Mouse (Mus musculus): ENCODE measurements around the gene Gdpd5. TPM values are rescaled to one million over a fixed set of nuclear protein-coding genes. Genes with fewer than 3 reads are reported as not detected.

Gdpd5 gene
- polyA plus RNA-seq, 1 experiment from 2014 or later = 46.4 TPM

GRCm38 (mm10) chr7:99452859-99453258 lies 71.6 kb downstream of the Gdpd5 start:
- H3K9ac ChIP-seq (replicated peaks) = 0 out of 2 replicates have a peak overlapping the region, but pooled peaks have one; percentile 10
- no peak overlapping the region for H3K4me2 ChIP-seq (replicated peaks)
- no peak overlapping the region for H3K27ac ChIP-seq
- no peak overlapping the region for H3K4me3 ChIP-seq (replicated peaks)
- H3K9me3 ChIP-seq = no peaks in the 10 kb centered on the region
- ATAC-seq = no peak
- no peaks in the 10 kb centered on the region for H3K27me3 ChIP-seq
- H3K36me3 ChIP-seq = peaks cover 21% of the 10 kb centered on the region
- peaks cover 24% of the 10 kb centered on the region for H3K4me1 ChIP-seq (replicated peaks)
- 89% methylated on average over 7 of the region's 7 CpGs for WGBS

GRCm38 (mm10) chr7:99454044-99454443 lies 72.8 kb downstream of the Gdpd5 start:
- H3K4me2 ChIP-seq (replicated peaks) = no peak overlapping the region
- peaks cover 33% of the 10 kb centered on the region for H3K36me3 ChIP-seq
- H3K27ac ChIP-seq = no peak overlapping the region
- 76% methylated on average over 4 of the region's 4 CpGs for WGBS
- H3K4me1 ChIP-seq (replicated peaks) = peaks cover 19% of the 10 kb centered on the region
- no peak for ATAC-seq
- H3K27me3 ChIP-seq = no peaks in the 10 kb centered on the region
- no peak overlapping the region for H3K4me3 ChIP-seq (replicated peaks)
- H3K9ac ChIP-seq (replicated peaks) = no peak overlapping the region
- H3K9me3 ChIP-seq = no peaks in the 10 kb centered on the region

GRCm38 (mm10) chr7:99458849-99459248 lies 77.6 kb downstream of the Gdpd5 start:
- H3K9ac ChIP-seq (replicated peaks) = no peak overlapping the region
- H3K4me1 ChIP-seq (replicated peaks) = no peaks in the 10 kb centered on the region
- peaks cover 58% of the 10 kb centered on the region for H3K36me3 ChIP-seq
- H3K9me3 ChIP-seq = no peaks in the 10 kb centered on the region
- ATAC-seq = no peak
- WGBS = 91% methylated on average over 8 of the region's 8 CpGs
- no peaks in the 10 kb centered on the region for H3K27me3 ChIP-seq
- no peak overlapping the region for H3K4me3 ChIP-seq (replicated peaks)
- H3K4me2 ChIP-seq (replicated peaks) = no peak overlapping the region
- no peak overlapping the region for H3K27ac ChIP-seq

- WGBS = 91% methylated on average over 15 of the region's 15 CpGs
- Histone ChIP-seq H3K4me1 (replicated peaks) (peaks cover 3% of the 10 kb centered on the region), H3K36me3 (peaks cover 51% of the 10 kb centered on the region), H3K4me2 (replicated peaks) (no peak overlapping the region), H3K9ac (replicated peaks) (no peak overlapping the region), H3K27me3 (no peaks in the 10 kb centered on the region), H3K9me3 (no peaks in the 10 kb centered on the region), H3K4me3 (replicated peaks) (no peak overlapping the region), H3K27ac (no peak overlapping the region)
- no peak for ATAC-seq
Observed at GRCm38 (mm10) chr7:99459888-99460652, 78.9 kb downstream of the Gdpd5 start.

- Histone ChIP-seq H3K9me3 (no peaks in the 10 kb centered on the region), H3K4me1 (replicated peaks) (peaks cover 34% of the 10 kb centered on the region), H3K4me2 (replicated peaks) (no peak overlapping the region), H3K4me3 (replicated peaks) (no peak overlapping the region), H3K27ac (no peak overlapping the region), H3K9ac (replicated peaks) (no peak overlapping the region), H3K27me3 (0 out of 2 replicates have a peak, but pooled peaks cover 2% of the 10 kb centered on the region), H3K36me3 (peaks cover 35% of the 10 kb centered on the region)
- WGBS = 82% methylated on average over 2 of the region's 2 CpGs
- no peak for ATAC-seq
Observed at GRCm38 (mm10) chr7:99463120-99463519, 81.9 kb downstream of the Gdpd5 start.

GRCm38 (mm10) chr7:99465811-99466210 lies 84.6 kb downstream of the Gdpd5 start, which contains the start of gene Klhl35:
Klhl35 (plus strand) TSS chr7:99466004.
- H3K27ac ChIP-seq = peak within 1 kb of the TSS; percentile 81
- peak within 1 kb of the TSS; percentile 73 for H3K4me2 ChIP-seq (replicated peaks)
- ATAC-seq = 0 out of 2 replicates have a peak, but pooled peaks have one; percentile 1
- H3K9me3 ChIP-seq = no peaks in the 10 kb centered on the region
- H3K4me1 ChIP-seq (replicated peaks) = peaks cover 51% of the 10 kb centered on the region
- H3K4me3 ChIP-seq (replicated peaks) = peak within 1 kb of the TSS; percentile 30
- 7% methylated on average over 8 of the region's 8 CpGs for WGBS
- H3K27me3 ChIP-seq = 0 out of 2 replicates have a peak, but pooled peaks cover 5% of the 10 kb centered on the region
- peaks cover 8% of the 10 kb centered on the region for H3K36me3 ChIP-seq
- H3K9ac ChIP-seq (replicated peaks) = peak within 1 kb of the TSS; percentile 63

GRCm38 (mm10) chr7:99467916-99468282 lies 86.7 kb downstream of the Gdpd5 start:
- Histone ChIP-seq H3K27me3 (0 out of 2 replicates have a peak, but pooled peaks cover 5% of the 10 kb centered on the region), H3K9me3 (no peaks in the 10 kb centered on the region), H3K4me1 (replicated peaks) (peaks cover 51% of the 10 kb centered on the region), H3K9ac (replicated peaks) (peak overlapping the region; percentile 78), H3K27ac (peak overlapping the region; percentile 89), H3K4me3 (replicated peaks) (peak overlapping the region; percentile 49), H3K4me2 (replicated peaks) (peak overlapping the region; percentile 73), H3K36me3 (peaks cover 16% of the 10 kb centered on the region)
- ATAC-seq = no peak
- 27% methylated on average over 7 of the region's 11 CpGs for WGBS

- peak; percentile 81 for ATAC-seq
- Histone ChIP-seq H3K4me3 (replicated peaks) (peak overlapping the region; percentile 49), H3K9me3 (no peaks in the 10 kb centered on the region), H3K27ac (peak overlapping the region; percentile 89), H3K27me3 (0 out of 2 replicates have a peak, but pooled peaks cover 5% of the 10 kb centered on the region), H3K9ac (replicated peaks) (peak overlapping the region; percentile 78), H3K4me1 (replicated peaks) (peaks cover 52% of the 10 kb centered on the region), H3K36me3 (peaks cover 22% of the 10 kb centered on the region), H3K4me2 (replicated peaks) (peak overlapping the region; percentile 73)
- 1% methylated on average over 108 of the region's 145 CpGs for WGBS
Observed at GRCm38 (mm10) chr7:99468283-99469132, 87.3 kb downstream of the Gdpd5 start.

- Histone ChIP-seq H3K4me3 (replicated peaks) (no peak overlapping the region), H3K9me3 (no peaks in the 10 kb centered on the region), H3K27ac (no peak overlapping the region), H3K4me2 (replicated peaks) (no peak overlapping the region), H3K36me3 (peaks cover 32% of the 10 kb centered on the region), H3K4me1 (replicated peaks) (peaks cover 64% of the 10 kb centered on the region), H3K9ac (replicated peaks) (no peak overlapping the region), H3K27me3 (0 out of 2 replicates have a peak, but pooled peaks cover 5% of the 10 kb centered on the region)
- no peak for ATAC-seq
- WGBS = 82% methylated on average over 17 of the region's 17 CpGs
Observed at GRCm38 (mm10) chr7:99469680-99470405, 88.6 kb downstream of the Gdpd5 start.

- no peak overlapping the region for H3K4me3 ChIP-seq (replicated peaks)
- WGBS = 55% methylated on average over 18 of the region's 18 CpGs
- no peak overlapping the region for H3K4me2 ChIP-seq (replicated peaks)
- 0 out of 2 replicates have a peak, but pooled peaks cover 5% of the 10 kb centered on the region for H3K27me3 ChIP-seq
- H3K9ac ChIP-seq (replicated peaks) = no peak overlapping the region
- ATAC-seq = no peak
- H3K36me3 ChIP-seq = peaks cover 32% of the 10 kb centered on the region
- no peaks in the 10 kb centered on the region for H3K9me3 ChIP-seq
- peaks cover 55% of the 10 kb centered on the region for H3K4me1 ChIP-seq (replicated peaks)
- no peak overlapping the region for H3K27ac ChIP-seq
Observed at GRCm38 (mm10) chr7:99471578-99471977, 90.4 kb downstream of the Gdpd5 start.

- Histone ChIP-seq H3K27me3 (0 out of 2 replicates have a peak, but pooled peaks cover 2% of the 10 kb centered on the region), H3K36me3 (peaks cover 53% of the 10 kb centered on the region), H3K27ac (peak overlapping the region; percentile 84), H3K9me3 (no peaks in the 10 kb centered on the region), H3K9ac (replicated peaks) (no peak overlapping the region; the same call in 1 of the 2 replicates), H3K4me1 (replicated peaks) (peaks cover 34% of the 10 kb centered on the region), H3K4me3 (replicated peaks) (no peak overlapping the region), H3K4me2 (replicated peaks) (no peak overlapping the region)
- no peak for ATAC-seq
- 85% methylated on average over 14 of the region's 14 CpGs for WGBS
Observed at GRCm38 (mm10) chr7:99473638-99474407, 92.6 kb downstream of the Gdpd5 start.

Measured in midbrain, embryonic 13.5 days (tissue).